Mouse (Mus musculus): ENCODE data around the gene Cd276. TPM values are rescaled to one million over a fixed set of nuclear protein-coding genes. Genes with fewer than 3 reads are reported as not detected.

The Cd276 gene
- polyA plus RNA-seq, 1 experiment from 2014 or later: 32.2 TPM

DNA sequence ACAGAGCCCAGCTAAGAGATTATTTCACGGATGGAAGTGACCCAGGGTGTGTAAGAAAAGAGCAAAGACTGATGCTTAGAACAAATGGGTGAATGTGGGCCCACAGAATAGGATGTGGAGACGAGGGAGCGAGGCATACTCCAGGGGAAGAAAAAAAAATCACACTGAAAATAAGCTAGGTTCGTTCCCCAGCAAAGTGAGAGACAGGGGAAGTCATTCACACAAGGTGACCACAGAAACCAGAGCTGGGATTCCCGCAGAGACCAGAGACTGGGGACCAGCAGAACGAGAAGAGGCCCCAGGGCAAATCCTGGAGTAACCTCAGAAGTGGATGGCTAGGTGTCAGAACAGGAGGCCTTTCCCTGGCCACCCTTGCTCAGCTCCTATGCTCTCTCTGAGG lies 9.8 kb downstream of the Cd276 start:
- no peak overlapping the region for H3K27ac ChIP-seq
- peaks cover 28% of the 10 kb centered on the region for H3K4me1 ChIP-seq (replicated peaks)
- peaks cover 2% of the 10 kb centered on the region; the same call in 1 of the 2 replicates for H3K36me3 ChIP-seq
- DNase-seq (ENCODE audit: low spot score): no peak
- H3K9me3 ChIP-seq: no peaks in the 10 kb centered on the region
- H3K4me3 ChIP-seq: no peak overlapping the region
- WGBS: 74% methylated on average over 6 of the region's 6 CpGs
- no peaks in the 10 kb centered on the region for H3K27me3 ChIP-seq (ENCODE audit: insufficient read depth, poor library complexity, severe bottlenecking)

DNA sequence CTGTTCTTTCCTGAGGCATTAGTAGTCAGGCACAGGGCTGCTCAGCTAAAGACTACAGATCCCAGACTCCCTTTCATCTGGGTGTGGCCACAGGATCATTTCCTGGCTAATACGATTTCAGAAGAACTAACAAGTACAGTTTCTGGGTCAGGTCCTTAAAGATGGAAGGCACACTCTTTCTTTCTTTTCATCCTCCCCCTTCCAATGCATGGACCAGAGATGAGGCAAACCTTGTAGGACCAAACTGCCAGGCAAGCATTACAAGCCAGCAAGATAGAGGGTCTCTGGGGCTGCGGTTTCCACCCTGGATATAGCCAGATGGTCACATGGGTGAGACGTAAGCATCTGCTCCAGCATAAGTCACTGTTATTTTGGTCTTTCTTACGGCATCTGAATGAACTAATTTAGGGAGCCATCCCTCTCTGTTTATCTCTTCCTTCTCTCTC lies 10.3 kb downstream of the Cd276 start:
- peaks cover 4% of the 10 kb centered on the region; the same call in 1 of the 2 replicates for H3K36me3 ChIP-seq
- H3K27ac ChIP-seq: peak overlapping the region; percentile 40; the same call in 1 of the 2 replicates
- no peak for DNase-seq (ENCODE audit: low spot score)
- 76% methylated on average over 4 of the region's 4 CpGs for WGBS
- no peaks in the 10 kb centered on the region for H3K9me3 ChIP-seq
- H3K27me3 ChIP-seq (ENCODE audit: insufficient read depth, poor library complexity, severe bottlenecking): no peaks in the 10 kb centered on the region
- H3K4me3 ChIP-seq: no peak overlapping the region
- H3K4me1 ChIP-seq (replicated peaks): peaks cover 28% of the 10 kb centered on the region

DNA sequence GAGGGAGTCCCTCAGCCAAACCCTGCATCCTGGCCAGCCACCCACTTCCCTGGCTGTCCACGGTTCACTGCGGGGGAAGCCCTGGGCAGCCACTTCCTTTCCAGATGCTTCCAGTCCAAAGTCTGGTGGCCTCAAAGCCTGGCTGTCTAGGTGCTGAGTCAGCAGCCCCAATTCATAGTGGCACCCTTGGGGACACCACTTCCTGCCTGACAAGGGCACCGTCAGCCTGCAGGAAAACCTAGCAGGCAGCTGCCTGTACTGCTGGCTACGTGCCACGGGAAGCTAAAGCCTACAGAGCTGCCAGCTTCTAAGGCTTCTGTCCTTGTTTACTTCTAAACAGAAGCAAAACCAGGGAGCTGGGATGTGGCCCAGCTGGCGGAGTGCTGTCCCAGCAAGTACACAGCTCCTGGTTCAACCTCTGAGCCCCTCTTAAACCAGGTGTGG lies 13.3 kb downstream of the Cd276 start:
- Histone ChIP-seq H3K27me3 (ENCODE audit: insufficient read depth, poor library complexity, severe bottlenecking) (no peaks in the 10 kb centered on the region), H3K9me3 (no peaks in the 10 kb centered on the region), H3K4me3 (no peak overlapping the region), H3K4me1 (replicated peaks) (peaks cover 12% of the 10 kb centered on the region; the same call in 1 of the 2 replicates), H3K27ac (no peak overlapping the region), H3K36me3 (peaks cover 20% of the 10 kb centered on the region)
- WGBS: 70% methylated on average over 6 of the region's 6 CpGs
- peak; percentile 13 for DNase-seq (ENCODE audit: low spot score)

DNA sequence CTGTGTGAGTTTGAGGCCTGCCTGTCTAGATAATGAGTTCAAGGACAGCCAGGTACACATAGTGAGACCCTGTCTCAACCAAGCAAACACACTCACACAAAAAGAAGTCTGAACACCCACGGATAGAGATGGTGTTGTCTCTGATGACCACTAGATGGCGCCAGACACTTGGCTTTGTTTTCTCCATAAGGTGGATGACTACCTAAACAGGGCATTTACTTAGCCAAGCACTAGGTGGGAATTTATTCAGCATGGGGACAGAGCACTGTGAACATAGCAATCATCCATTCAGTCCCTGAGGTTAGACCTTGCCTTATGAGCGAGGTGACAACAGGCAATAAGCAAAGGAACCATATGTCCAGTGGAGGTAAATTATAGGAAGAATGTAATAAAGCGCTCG lies 15.4 kb downstream of the Cd276 start:
- 48% methylated on average over 5 of the region's 5 CpGs for WGBS
- H3K27ac ChIP-seq: no peak overlapping the region
- H3K4me1 ChIP-seq (replicated peaks): peaks cover 18% of the 10 kb centered on the region
- peak; percentile 46 for DNase-seq (ENCODE audit: low spot score)
- H3K36me3 ChIP-seq: peaks cover 28% of the 10 kb centered on the region
- no peak overlapping the region for H3K4me3 ChIP-seq
- H3K27me3 ChIP-seq (ENCODE audit: insufficient read depth, poor library complexity, severe bottlenecking): no peaks in the 10 kb centered on the region
- no peaks in the 10 kb centered on the region for H3K9me3 ChIP-seq

DNA sequence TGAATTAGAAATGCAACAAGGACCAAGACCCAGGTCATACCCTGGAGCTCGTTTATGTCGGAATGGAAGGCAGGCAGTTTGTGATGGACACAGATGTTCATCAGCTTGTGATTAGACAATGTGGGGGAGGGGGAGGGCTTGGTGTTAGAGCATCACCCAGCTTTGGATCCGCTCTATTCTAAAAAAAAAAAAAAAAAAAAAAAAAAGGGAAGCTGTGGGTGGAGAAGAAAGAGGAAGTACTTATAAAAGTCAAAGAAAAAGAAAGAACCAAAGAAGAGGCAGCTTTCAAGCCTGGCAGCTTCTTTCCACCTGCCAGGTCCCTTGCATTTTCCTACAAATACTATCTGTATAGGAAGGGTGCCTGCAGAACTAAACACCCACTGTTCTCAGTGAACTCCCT lies 17.5 kb downstream of the Cd276 start:
- Histone ChIP-seq H3K4me3 (no peak overlapping the region), H3K9me3 (no peaks in the 10 kb centered on the region), H3K4me1 (replicated peaks) (peaks cover 18% of the 10 kb centered on the region), H3K36me3 (peaks cover 28% of the 10 kb centered on the region), H3K27me3 (ENCODE audit: insufficient read depth, poor library complexity, severe bottlenecking) (no peaks in the 10 kb centered on the region), H3K27ac (no peak overlapping the region)
- no peak for DNase-seq (ENCODE audit: low spot score)
- WGBS: 82% methylated on average over 3 of the region's 3 CpGs

DNA sequence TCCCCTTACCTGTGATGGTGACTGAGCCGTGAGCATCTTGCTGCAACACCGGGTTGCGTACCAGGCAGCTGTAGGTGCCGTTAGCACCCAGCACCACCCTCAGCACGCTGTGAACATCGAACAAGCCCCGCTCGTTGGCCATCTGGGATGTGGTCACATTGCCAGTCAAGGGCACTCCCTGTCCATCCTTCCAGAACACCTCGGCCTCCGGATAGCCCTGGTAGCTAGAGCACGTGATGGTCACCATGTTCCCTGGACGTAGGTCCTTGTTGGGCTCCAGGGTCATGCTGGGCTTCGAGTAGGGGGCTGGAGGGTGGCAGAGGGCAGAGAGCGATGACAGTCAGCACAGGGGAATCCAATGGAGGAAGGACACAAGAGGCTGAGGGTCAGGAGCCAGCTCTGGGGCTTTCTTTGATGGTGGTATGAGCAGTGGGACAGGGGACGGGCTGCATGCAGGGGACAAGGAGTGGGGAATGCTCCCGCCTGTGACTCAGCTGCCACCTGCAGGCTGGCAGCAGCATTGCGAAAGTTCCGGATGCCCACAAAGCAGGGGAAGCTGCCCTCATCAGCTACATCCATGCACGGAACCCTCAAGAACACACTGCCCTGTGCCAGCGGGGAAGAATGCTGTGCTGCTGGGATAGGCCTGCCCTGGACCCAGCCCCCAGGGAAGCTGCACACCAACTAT lies 19.6 kb downstream of the Cd276 start:
- Histone ChIP-seq H3K9me3 (no peaks in the 10 kb centered on the region), H3K4me3 (no peak overlapping the region)

DNA sequence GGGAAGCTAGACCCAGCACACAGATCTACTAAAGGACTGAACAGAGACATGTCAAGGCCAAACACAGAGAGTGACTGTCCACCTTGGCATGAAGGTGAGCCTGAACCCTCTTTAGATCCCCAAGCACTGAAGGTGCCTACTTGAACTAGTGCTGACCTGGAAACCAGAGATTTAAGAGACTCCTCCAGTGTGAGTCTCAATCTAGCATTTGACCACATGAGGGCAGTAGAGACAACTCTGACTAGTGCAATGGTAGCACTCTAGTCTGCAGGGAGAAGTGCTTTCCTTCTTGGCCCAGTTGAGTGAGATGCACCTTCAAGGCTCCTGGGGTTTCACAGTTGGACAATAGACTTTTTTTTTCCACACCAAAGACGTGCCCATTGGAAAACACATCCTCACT lies 20.5 kb downstream of the Cd276 start:
- Histone ChIP-seq H3K4me3 (no peak overlapping the region), H3K9me3 (no peaks in the 10 kb centered on the region), H3K36me3 (peaks cover 33% of the 10 kb centered on the region), H3K27me3 (ENCODE audit: insufficient read depth, poor library complexity, severe bottlenecking) (no peaks in the 10 kb centered on the region), H3K4me1 (replicated peaks) (peaks cover 6% of the 10 kb centered on the region; the same call in 1 of the 2 replicates), H3K27ac (no peak overlapping the region)
- 43% methylated on average over 1 of the region's 1 CpGs for WGBS
- DNase-seq (ENCODE audit: low spot score): peak; percentile 26

More for the DNA sequence above, 19.6 kb downstream of the Cd276 start:
- Histone ChIP-seq H3K36me3 (peaks cover 28% of the 10 kb centered on the region), H3K27me3 (ENCODE audit: insufficient read depth, poor library complexity, severe bottlenecking) (no peaks in the 10 kb centered on the region), H3K27ac (no peak overlapping the region), H3K4me1 (replicated peaks) (peaks cover 6% of the 10 kb centered on the region; the same call in 1 of the 2 replicates)
- DNase-seq (ENCODE audit: low spot score): peak; percentile 55
- WGBS: 81% methylated on average over 20 of the region's 20 CpGs

DNA sequence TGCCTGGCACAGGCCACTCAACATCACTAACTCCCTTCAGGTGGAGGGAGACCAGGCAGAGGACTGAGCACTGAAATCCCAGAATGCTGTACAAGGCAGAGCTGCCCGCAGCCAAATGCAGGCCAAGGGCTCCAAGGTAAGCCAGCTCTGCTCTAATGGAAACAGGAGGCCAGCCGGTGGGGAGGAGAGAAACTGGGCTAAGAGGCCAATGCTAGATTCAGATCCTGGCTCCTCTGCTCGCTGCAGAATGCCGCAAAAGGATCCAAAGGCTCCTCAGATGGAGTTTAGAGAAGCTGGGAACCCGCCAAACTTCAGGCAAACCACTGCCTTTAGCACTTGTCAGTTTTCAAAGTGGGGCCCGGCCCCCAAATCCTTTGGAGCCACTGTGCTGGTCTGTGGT lies 21.9 kb downstream of the Cd276 start:
- peaks cover 6% of the 10 kb centered on the region; the same call in 1 of the 2 replicates for H3K4me1 ChIP-seq (replicated peaks)
- H3K9me3 ChIP-seq: no peaks in the 10 kb centered on the region
- no peak overlapping the region for H3K4me3 ChIP-seq
- 92% methylated on average over 6 of the region's 6 CpGs for WGBS
- H3K27me3 ChIP-seq (ENCODE audit: insufficient read depth, poor library complexity, severe bottlenecking): no peaks in the 10 kb centered on the region
- no peak overlapping the region for H3K27ac ChIP-seq
- peaks cover 31% of the 10 kb centered on the region for H3K36me3 ChIP-seq
- DNase-seq (ENCODE audit: low spot score): no peak

DNA sequence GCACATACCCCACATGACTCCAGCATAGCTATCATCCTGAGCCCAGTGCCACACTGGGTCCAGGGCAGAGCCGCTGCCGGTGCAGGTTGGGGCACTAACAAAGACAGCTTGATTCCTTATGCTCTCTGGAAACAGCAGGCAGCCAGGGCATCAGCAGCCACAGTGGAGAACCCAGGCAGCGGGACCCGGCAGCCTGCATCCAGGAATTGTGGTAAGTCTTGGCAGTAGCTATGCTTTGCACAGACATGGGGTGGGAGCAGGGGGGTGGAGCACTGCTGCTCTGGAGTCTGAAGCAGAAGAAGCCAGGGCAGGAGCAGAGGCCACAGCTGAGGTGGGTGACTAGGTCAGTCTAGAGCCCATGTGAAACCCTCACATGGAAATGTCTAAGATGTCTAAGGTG lies 23.0 kb downstream of the Cd276 start:
- H3K36me3 ChIP-seq: peaks cover 36% of the 10 kb centered on the region
- WGBS: 94% methylated on average over 4 of the region's 4 CpGs
- DNase-seq (ENCODE audit: low spot score): no peak
- no peaks in the 10 kb centered on the region for H3K9me3 ChIP-seq
- H3K4me1 ChIP-seq (replicated peaks): peaks cover 6% of the 10 kb centered on the region
- no peaks in the 10 kb centered on the region for H3K27me3 ChIP-seq (ENCODE audit: insufficient read depth, poor library complexity, severe bottlenecking)
- no peak overlapping the region for H3K4me3 ChIP-seq
- no peak overlapping the region for H3K27ac ChIP-seq

DNA sequence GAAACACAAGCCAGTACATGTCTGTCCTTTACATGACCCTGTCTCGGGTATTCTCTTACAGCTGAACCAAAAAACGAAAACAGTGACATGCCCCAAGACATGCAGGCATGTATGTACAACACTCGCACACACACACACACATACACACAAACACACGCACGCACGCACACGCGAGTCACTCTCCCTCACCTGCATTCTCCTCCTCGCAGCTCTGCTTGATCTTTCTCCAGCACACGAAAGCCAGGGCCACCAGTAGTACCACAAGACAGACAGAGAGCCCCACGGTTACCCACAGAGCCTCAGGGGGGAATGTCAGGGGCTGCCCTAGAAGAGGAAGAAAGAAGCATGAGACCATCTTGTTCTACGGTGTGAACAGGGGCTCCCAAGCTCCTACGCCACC lies 24.8 kb downstream of the Cd276 start:
- Histone ChIP-seq H3K27ac (no peak overlapping the region), H3K4me1 (replicated peaks) (peaks cover 16% of the 10 kb centered on the region), H3K9me3 (no peaks in the 10 kb centered on the region), H3K27me3 (ENCODE audit: insufficient read depth, poor library complexity, severe bottlenecking) (no peaks in the 10 kb centered on the region), H3K4me3 (no peak overlapping the region), H3K36me3 (peaks cover 42% of the 10 kb centered on the region)
- WGBS: 90% methylated on average over 13 of the region's 13 CpGs
- DNase-seq (ENCODE audit: low spot score): no peak

DNA sequence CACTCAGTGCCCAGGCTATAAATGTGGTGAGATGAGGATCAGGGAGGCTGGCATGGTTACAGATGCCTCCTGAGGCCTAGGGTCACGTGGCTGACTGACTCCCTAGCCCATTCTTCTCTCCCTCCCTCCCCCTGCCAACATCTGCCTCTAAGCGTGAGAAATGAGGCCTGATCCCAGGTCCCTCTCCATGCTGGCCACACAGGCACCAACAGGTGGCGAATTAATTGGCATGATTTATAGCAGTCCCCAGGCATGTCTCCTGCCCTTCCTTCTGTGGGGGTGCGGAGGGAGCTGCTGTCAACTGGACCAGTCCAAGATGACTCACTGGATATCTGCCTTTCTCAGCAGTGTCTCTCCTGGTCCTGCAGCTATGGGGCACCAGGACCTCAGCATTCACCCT lies 27.4 kb downstream of the Cd276 start:
- Histone ChIP-seq H3K36me3 (peaks cover 48% of the 10 kb centered on the region), H3K27me3 (ENCODE audit: insufficient read depth, poor library complexity, severe bottlenecking) (no peaks in the 10 kb centered on the region), H3K27ac (no peak overlapping the region), H3K9me3 (no peaks in the 10 kb centered on the region), H3K4me1 (replicated peaks) (peaks cover 18% of the 10 kb centered on the region), H3K4me3 (no peak overlapping the region)
- 84% methylated on average over 4 of the region's 4 CpGs for WGBS
- no peak for DNase-seq (ENCODE audit: low spot score)

DNA sequence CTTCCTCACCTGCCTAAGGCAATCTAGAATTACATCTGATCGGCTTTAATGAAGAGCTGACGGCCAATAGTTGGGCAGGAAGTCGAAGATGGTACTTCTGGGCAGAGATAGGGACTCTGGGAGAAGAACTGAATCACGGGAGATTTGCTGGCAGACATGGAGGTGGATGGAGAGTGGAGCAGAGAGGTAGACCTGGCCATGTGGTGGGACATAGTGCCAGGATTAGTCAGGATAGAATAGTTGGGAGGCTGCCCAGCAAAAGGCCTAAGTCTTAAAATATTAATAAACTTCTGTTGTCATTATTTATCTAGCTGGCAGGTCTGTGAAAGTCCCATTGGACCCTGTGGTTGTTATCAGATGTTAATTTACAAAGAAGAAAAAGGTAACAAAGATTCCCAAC lies 30.1 kb downstream of the Cd276 start:
- WGBS: 88% methylated on average over 4 of the region's 4 CpGs
- no peak for DNase-seq (ENCODE audit: low spot score)

DNA sequence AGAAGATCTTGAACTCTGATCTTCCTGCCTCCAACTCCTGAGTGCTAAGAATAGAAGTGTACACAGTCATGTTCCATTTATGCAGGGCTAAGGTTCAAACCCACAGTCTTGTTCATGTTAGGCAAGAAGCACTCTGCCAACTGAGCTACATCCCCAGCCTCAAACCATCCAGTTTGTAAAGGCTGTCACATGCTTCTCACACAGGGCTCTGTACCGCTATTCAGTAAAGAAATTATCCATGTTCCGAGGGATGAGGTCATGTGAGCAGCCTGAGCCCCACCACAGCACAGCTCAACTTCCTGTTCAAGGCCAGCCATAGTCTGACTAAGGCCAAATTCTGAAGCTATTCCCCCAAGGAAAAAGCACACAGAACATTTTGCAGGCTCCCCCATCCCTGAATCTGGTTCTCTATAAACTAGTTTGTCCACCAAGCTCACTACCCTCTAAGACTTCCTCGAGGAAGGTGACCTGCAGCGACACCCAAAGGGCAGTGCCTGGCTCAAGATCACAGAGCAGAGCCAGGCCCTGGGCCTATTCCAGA lies 33.3 kb downstream of the Cd276 start:
- whole genome bisulfite sequencing: 74% methylated on average over 4 of the region's 4 CpGs
- H3K4me3 ChIP-seq: no peak overlapping the region
- no peak overlapping the region for H3K27ac ChIP-seq

More for the DNA sequence above, 30.1 kb downstream of the Cd276 start:
- H3K4me1 ChIP-seq (replicated peaks): peaks cover 24% of the 10 kb centered on the region
- H3K27me3 ChIP-seq (ENCODE audit: insufficient read depth, poor library complexity, severe bottlenecking): no peaks in the 10 kb centered on the region
- H3K4me3 ChIP-seq: no peak overlapping the region
- H3K9me3 ChIP-seq: no peaks in the 10 kb centered on the region
- peaks cover 42% of the 10 kb centered on the region for H3K36me3 ChIP-seq
- peak overlapping the region; percentile 45 for H3K27ac ChIP-seq

More for the DNA sequence above, 33.3 kb downstream of the Cd276 start:
- Histone ChIP-seq H3K4me1 (replicated peaks) (peaks cover 29% of the 10 kb centered on the region), H3K36me3 (peaks cover 20% of the 10 kb centered on the region; the same call in 1 of the 2 replicates), H3K9me3 (no peaks in the 10 kb centered on the region), H3K27me3 (ENCODE audit: insufficient read depth, poor library complexity, severe bottlenecking) (no peaks in the 10 kb centered on the region)
- DNase-seq (ENCODE audit: low spot score): no peak

Data from hindbrain, embryonic 10.5 days (tissue).